Mouse (Mus musculus): ENCODE data around the gene Lmo3. TPM values are rescaled to one million over a fixed set of nuclear protein-coding genes. Genes with fewer than 3 reads are reported as not detected.

Gene Lmo3
- polyA plus RNA-seq (2016; fragmentation: Nextera tagmentation; extraction: Ambion mirVana): 75.4 and 85.1 TPM in 2 replicates

- Histone ChIP-seq H3K36me3 (no peaks in the 10 kb centered on the region), H3K4me1 (peaks cover 25% of the 10 kb centered on the region), H3K4me3 (no peak within 1 kb of the TSS), H3K9ac (replicated peaks) (no peak within 1 kb of the TSS), H3K27me3 (peaks cover 15% of the 10 kb centered on the region), H3K4me2 (replicated peaks) (peak within 1 kb of the TSS; percentile 33), H3K9me3 (no peaks in the 10 kb centered on the region), H3K27ac (replicated peaks) (peak within 1 kb of the TSS; percentile 61)
- ATAC-seq (ENCODE audit: low FRiP score, low read depth): peak; percentile 71; the same call in 1 of the 2 replicates
- 55% methylated on average over 13 of the region's 13 CpGs for WGBS
Observed at GRCm38 (mm10) chr6:138581734-138582505, at the start of gene Lmo3. Gene Lmo3, minus strand, starts transcription at chr6:138581968.

DNA sequence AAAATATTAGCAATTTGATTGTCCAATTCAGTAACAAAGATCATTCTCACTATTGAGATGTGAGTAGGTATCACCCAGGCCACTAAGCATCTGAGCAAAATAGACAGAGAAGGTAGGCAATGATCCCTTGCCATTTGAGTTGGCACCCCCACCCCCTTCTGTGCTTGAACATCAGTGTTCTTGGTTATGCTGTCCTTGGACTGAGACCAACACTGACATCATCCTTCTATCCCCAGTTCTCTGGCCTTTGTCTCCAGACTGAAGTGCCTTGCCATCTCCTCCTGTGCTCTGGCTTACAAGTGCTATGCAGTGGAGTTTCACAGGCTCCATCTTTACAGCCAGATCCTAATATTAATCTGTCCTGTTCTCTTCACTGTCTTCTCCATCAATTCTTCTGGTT, 39.0 kb upstream of the Lmo3 start:
- Histone ChIP-seq H3K4me2 (replicated peaks) (no peak overlapping the region), H3K4me3 (no peak overlapping the region), H3K36me3 (no peaks in the 10 kb centered on the region), H3K27ac (replicated peaks) (no peak overlapping the region), H3K4me1 (no peaks in the 10 kb centered on the region), H3K9ac (replicated peaks) (no peak overlapping the region), H3K27me3 (no peaks in the 10 kb centered on the region), H3K9me3 (no peaks in the 10 kb centered on the region)
- ATAC-seq (ENCODE audit: low FRiP score, low read depth): no peak

- Histone ChIP-seq H3K4me3 (no peak overlapping the region), H3K4me1 (0 out of 2 replicates have a peak, but pooled peaks cover 3% of the 10 kb centered on the region), H3K36me3 (no peaks in the 10 kb centered on the region), H3K9ac (replicated peaks) (no peak overlapping the region), H3K27me3 (no peaks in the 10 kb centered on the region), H3K27ac (replicated peaks) (no peak overlapping the region), H3K4me2 (replicated peaks) (no peak overlapping the region), H3K9me3 (no peaks in the 10 kb centered on the region)
- ATAC-seq (ENCODE audit: low FRiP score, low read depth): no peak
- WGBS: 80% methylated on average over 3 of the region's 3 CpGs
Observed at GRCm38 (mm10) chr6:138618396-138618795, 36.6 kb upstream of the Lmo3 start.

- Histone ChIP-seq H3K36me3 (no peaks in the 10 kb centered on the region), H3K27ac (replicated peaks) (no peak overlapping the region), H3K9me3 (no peaks in the 10 kb centered on the region), H3K4me3 (no peak overlapping the region), H3K9ac (replicated peaks) (no peak overlapping the region), H3K4me2 (replicated peaks) (no peak overlapping the region), H3K4me1 (no peaks in the 10 kb centered on the region), H3K27me3 (no peaks in the 10 kb centered on the region)
- WGBS: 74% methylated on average over 15 of the region's 15 CpGs
- no peak for ATAC-seq (ENCODE audit: low FRiP score, low read depth)
Observed at GRCm38 (mm10) chr6:138597016-138597415, 15.2 kb upstream of the Lmo3 start.

GRCm38 (mm10) chr6:138595991-138596698, 14.4 kb upstream of the Lmo3 start:
- H3K36me3 ChIP-seq: no peaks in the 10 kb centered on the region
- 73% methylated on average over 10 of the region's 10 CpGs for WGBS
- H3K9me3 ChIP-seq: no peaks in the 10 kb centered on the region
- no peak overlapping the region for H3K4me3 ChIP-seq
- no peaks in the 10 kb centered on the region for H3K4me1 ChIP-seq
- H3K9ac ChIP-seq (replicated peaks): no peak overlapping the region
- no peak; the same call in 1 of the 2 replicates for ATAC-seq (ENCODE audit: low FRiP score, low read depth)
- no peaks in the 10 kb centered on the region for H3K27me3 ChIP-seq
- H3K27ac ChIP-seq (replicated peaks): no peak overlapping the region
- no peak overlapping the region for H3K4me2 ChIP-seq (replicated peaks)

GRCm38 (mm10) chr6:138583314-138583713, 1.5 kb upstream of the Lmo3 start:
- Histone ChIP-seq H3K4me3 (no peak overlapping the region), H3K4me1 (peaks cover 25% of the 10 kb centered on the region), H3K36me3 (no peaks in the 10 kb centered on the region), H3K9ac (replicated peaks) (no peak overlapping the region), H3K27ac (replicated peaks) (no peak overlapping the region), H3K4me2 (replicated peaks) (no peak overlapping the region), H3K27me3 (peaks cover 10% of the 10 kb centered on the region), H3K9me3 (no peaks in the 10 kb centered on the region)
- WGBS: 71% methylated on average over 8 of the region's 8 CpGs
- ATAC-seq (ENCODE audit: low FRiP score, low read depth): no peak

GRCm38 (mm10) chr6:138582506-138583000, 785 bp upstream of the Lmo3 start:
- H3K27me3 ChIP-seq: peaks cover 13% of the 10 kb centered on the region
- H3K4me1 ChIP-seq: peaks cover 25% of the 10 kb centered on the region
- ATAC-seq (ENCODE audit: low FRiP score, low read depth): no peak
- no peaks in the 10 kb centered on the region for H3K36me3 ChIP-seq
- 38% methylated on average over 4 of the region's 4 CpGs for WGBS
- no peak overlapping the region for H3K9ac ChIP-seq (replicated peaks)
- H3K27ac ChIP-seq (replicated peaks): no peak overlapping the region
- H3K4me3 ChIP-seq: no peak overlapping the region
- no peak overlapping the region for H3K4me2 ChIP-seq (replicated peaks)
- H3K9me3 ChIP-seq: no peaks in the 10 kb centered on the region

DNA sequence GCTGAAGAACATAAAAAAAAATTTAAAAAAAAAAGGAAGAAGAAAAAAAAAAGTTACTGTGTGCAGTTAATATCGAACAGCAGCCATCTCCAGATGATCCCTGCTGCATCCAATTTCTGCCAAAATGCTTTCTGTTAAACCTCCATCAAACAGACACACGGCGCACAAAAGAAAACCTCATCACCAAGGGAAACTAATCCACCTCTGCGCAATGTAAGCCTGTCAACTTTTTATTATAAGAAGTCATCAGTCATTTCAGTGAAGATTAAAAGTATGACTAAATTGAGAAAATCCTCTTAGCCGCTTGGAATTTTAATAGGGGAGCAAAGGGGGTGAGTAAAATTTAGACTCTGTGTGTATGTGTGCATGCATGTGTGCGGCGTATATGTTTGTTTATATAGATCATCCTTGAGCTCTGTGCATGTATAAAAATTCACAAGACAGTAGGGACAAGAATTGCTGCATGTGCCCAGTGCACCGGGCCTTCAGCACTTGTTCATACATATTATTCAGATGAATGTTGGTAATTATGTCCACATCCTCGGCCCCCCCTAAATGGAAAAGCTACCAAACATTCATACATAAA, 1.2 kb downstream of the Lmo3 start:
- H3K4me2 ChIP-seq (replicated peaks): peak overlapping the region; percentile 33
- WGBS: 21% methylated on average over 9 of the region's 9 CpGs

GRCm38 (mm10) chr6:138563416-138563815, 18.4 kb downstream of the Lmo3 start:
- H3K4me2 ChIP-seq (replicated peaks): no peak overlapping the region
- no peaks in the 10 kb centered on the region for H3K4me1 ChIP-seq
- H3K9me3 ChIP-seq: no peaks in the 10 kb centered on the region
- no peaks in the 10 kb centered on the region for H3K36me3 ChIP-seq
- H3K27ac ChIP-seq (replicated peaks): no peak overlapping the region
- no peak overlapping the region for H3K4me3 ChIP-seq
- H3K27me3 ChIP-seq: no peaks in the 10 kb centered on the region
- H3K9ac ChIP-seq (replicated peaks): no peak overlapping the region
- no peak for ATAC-seq (ENCODE audit: low FRiP score, low read depth)
- WGBS: 79% methylated on average over 2 of the region's 2 CpGs

More for the DNA sequence above, 1.2 kb downstream of the Lmo3 start:
- H3K27ac ChIP-seq (replicated peaks): peak overlapping the region; percentile 61
- H3K4me1 ChIP-seq: peaks cover 25% of the 10 kb centered on the region
- peaks cover 15% of the 10 kb centered on the region for H3K27me3 ChIP-seq
- H3K9me3 ChIP-seq: no peaks in the 10 kb centered on the region
- peak; percentile 64 for ATAC-seq (ENCODE audit: low FRiP score, low read depth)
- no peak overlapping the region for H3K9ac ChIP-seq (replicated peaks)
- no peaks in the 10 kb centered on the region for H3K36me3 ChIP-seq
- no peak overlapping the region for H3K4me3 ChIP-seq

GRCm38 (mm10) chr6:138552144-138552543, 29.6 kb downstream of the Lmo3 start:
- Histone ChIP-seq H3K36me3 (no peaks in the 10 kb centered on the region), H3K9ac (replicated peaks) (no peak overlapping the region), H3K4me2 (replicated peaks) (no peak overlapping the region), H3K27me3 (no peaks in the 10 kb centered on the region), H3K27ac (replicated peaks) (no peak overlapping the region), H3K4me3 (no peak overlapping the region), H3K9me3 (no peaks in the 10 kb centered on the region), H3K4me1 (no peaks in the 10 kb centered on the region)
- ATAC-seq (ENCODE audit: low FRiP score, low read depth): no peak
- WGBS: 81% methylated on average over 7 of the region's 7 CpGs

GRCm38 (mm10) chr6:138534879-138535278, 46.9 kb downstream of the Lmo3 start:
- Histone ChIP-seq H3K9ac (replicated peaks) (no peak overlapping the region), H3K27me3 (no peaks in the 10 kb centered on the region), H3K9me3 (no peaks in the 10 kb centered on the region), H3K36me3 (no peaks in the 10 kb centered on the region), H3K27ac (replicated peaks) (no peak overlapping the region), H3K4me3 (no peak overlapping the region), H3K4me1 (no peaks in the 10 kb centered on the region), H3K4me2 (replicated peaks) (no peak overlapping the region)
- no peak for ATAC-seq (ENCODE audit: low FRiP score, low read depth)
- WGBS: 85% methylated on average over 2 of the region's 2 CpGs

GRCm38 (mm10) chr6:138506642-138507041, 75.1 kb downstream of the Lmo3 start:
- Histone ChIP-seq H3K4me1 (no peaks in the 10 kb centered on the region), H3K9me3 (no peaks in the 10 kb centered on the region), H3K9ac (replicated peaks) (no peak overlapping the region), H3K36me3 (no peaks in the 10 kb centered on the region), H3K4me3 (no peak overlapping the region), H3K27me3 (no peaks in the 10 kb centered on the region), H3K27ac (replicated peaks) (no peak overlapping the region), H3K4me2 (replicated peaks) (no peak overlapping the region)
- WGBS: 76% methylated on average over 1 of the region's 1 CpGs
- no peak for ATAC-seq (ENCODE audit: low FRiP score, low read depth)

Measured in midbrain, embryonic 12.5 days (tissue).